Mouse (Mus musculus) layer of hippocampus, postnatal 25 days (tissue): ENCODE measurements around the gene Bbs9. TPM values are rescaled to one million over a fixed set of nuclear protein-coding genes. Genes with fewer than 3 reads are reported as not detected.

Source experiments
- DNase-seq, 2 experiments: peaks; one replicate each; pipeline ENCODE4 v3.0.0; 2022; ENCODE audit warnings: mixed read lengths in 2 of 2, low spot score in 1 of 2; ENCODE audit errors: extremely low spot score in 1 of 2
- total RNA-seq, 2 experiments: library from RNA; stranded (reverse); gene quantifications; 2 replicates each; pipeline ENCODE4 v1.2.3; 2021

Bbs9 gene
- total RNA-seq, 2 experiments from 2014 or later, result 22.1 to 25.2 TPM

DNA sequence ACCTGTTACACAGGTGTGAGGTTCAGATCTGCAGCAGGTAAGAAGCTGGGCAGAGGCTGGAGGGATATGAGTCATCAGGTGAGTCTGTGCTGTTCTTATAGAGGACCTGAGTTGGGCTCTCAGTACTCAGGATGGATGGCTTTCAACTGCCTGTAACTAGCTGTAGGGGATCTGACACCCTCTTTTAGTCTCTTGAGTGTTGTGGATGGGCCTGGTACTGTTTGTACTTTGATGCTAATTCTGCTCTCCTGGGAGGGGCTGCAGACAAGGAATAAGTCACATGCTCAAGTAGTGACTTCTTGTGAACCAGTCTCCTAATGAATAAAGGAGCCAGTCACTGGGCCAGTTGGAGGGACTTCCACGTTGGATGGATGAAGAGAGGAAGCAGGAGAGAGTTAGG, 257.1 kb downstream of the Bbs9 start:
- DNase-seq, result no peak

DNA sequence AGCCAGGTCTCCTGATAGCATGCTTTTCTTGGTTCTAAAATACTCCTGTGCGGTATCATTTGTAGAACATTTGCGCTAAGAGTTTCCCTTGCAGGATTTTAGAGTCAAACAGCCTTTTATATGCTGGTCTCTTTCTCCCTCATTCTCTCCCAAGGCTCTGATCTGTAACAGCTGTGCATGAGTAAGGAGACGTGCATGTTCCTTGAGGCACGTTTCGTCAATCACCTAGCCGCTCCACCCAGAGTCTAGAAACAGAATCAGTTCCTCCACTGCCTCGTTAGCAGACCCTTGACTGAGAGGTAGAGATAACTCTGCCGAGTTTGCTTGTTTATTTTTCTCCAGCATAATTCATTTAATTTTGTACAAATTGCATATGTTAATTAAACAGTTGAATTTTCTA, 259.4 kb downstream of the Bbs9 start:
- DNase-seq, result no peak

GRCm38 (mm10) chr9:22735385-22735784, 259.9 kb downstream of the Bbs9 start:
- no peak for DNase-seq

DNA sequence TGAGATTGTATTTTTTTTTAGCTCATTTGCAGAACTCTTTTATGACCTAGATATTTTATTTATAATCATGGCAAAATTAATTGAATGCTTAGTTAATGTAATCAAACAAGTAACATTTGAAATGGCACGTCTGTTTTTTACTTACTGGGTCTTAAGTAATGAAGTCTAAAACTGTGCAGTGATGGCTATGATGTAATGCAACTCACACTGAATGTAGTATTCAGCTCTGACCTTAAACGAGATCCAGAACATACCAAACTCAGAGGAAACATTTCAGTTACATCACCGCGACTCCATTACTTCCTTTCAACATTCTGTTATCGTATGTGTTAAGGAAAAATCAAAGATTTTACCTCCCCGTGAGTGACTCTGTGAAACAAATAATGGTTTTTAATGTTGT, 262.4 kb downstream of the Bbs9 start:
- DNase-seq, result no peak

DNA sequence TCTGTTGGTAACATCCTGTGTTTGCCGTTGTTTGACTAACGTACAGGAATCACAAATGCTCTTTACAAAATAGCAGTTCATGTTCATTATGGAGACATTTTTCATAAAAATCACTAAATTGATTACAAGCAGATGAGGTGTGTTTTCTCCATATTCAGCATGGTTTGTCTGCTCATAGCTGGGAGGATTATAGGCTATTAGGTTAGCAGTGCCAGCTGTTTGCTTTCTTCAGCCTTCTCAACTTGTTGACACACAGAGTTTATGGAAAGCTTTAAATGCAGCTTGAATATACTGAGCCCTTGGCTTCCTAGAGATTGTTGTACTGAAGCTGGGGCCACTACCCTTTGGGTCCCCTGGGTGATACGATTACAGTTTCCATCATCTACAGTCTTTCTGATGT, 263.3 kb downstream of the Bbs9 start:
- DNase-seq, result no peak

DNA sequence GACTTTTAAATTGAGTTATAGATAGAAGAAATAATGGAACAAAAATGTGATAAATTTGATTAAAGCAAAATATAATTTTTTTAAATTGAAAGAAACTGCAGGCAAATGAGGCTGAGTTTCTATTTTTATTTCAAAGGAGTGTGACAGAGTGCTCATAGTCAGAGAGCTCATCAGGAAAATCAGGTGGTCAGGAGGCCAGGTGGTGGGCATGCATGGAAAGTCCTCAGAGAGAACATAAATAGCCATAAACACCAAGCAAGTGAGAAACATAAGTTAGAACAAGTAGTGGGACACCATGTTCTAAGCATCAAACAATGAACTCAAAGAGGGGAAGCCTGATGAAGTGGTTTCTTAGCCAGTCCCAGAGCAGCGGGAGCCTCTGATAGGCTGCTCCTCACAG, 266.5 kb downstream of the Bbs9 start:
- no peak for DNase-seq

GRCm38 (mm10) chr9:22748617-22749016, 273.1 kb downstream of the Bbs9 start:
- no peak for DNase-seq

DNA sequence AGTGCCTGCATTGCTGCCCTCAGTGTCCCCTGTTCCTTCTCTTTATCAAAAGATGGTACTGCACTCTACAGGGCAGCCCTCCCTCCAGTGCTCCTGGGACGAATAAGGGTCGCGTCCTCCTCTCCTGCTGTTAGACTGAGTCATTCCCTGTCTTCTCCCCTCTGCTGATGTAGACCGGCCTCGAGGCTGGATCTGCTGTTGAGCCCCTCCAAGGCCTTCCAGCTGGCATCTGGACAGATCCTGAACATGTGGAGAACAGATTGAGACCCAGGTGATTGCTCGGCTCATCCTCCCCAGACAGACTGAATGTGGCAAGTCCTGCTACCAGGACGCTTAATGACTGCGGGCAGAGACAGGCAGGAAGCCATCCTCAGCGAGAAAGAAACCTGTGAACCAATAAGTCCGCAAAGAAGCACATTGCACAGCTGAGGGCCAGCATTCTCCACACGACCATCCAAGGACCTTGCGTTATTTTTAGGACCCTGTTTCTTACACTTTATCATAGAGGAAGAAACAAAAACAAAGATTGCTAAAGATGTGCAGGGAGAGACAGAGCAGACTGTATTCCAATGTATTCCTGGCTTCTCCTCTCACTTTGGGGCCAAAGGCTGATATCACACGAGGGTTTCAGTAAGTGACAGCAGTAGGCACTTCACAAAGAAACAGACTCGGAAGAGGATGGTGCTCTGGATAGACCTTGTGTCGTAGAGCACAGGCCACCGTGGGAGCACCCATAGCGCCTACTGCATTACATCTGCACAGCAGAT, 275.4 kb downstream of the Bbs9 start:
- no peak for DNase-seq

GRCm38 (mm10) chr9:22751546-22751929, 276.0 kb downstream of the Bbs9 start:
- DNase-seq, result no peak

- no peak for DNase-seq
These were observed 278.7 kb downstream of the Bbs9 start for GRCm38 (mm10) chr9:22754081-22754672.

DNA sequence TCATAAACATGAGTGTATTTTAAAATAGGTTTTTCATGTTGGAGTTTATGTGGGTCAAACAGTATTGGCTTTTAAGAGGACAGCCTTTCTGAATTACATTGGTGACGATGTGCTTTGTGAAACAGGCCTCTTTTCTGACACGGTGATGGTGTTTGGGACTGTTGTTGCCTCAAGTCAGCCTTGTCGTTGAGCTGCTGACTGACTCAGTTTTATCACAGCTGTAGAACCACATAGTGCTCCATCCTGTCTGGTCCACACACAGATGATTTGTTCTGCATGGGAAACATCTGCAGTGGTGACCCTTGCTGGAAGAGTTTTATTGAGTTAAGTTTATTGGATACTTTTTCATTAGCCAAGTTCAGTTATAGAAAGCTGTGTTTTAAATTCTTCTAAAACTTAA, 283.0 kb downstream of the Bbs9 start:
- DNase-seq, result no peak

GRCm38 (mm10) chr9:22759241-22759640, 283.7 kb downstream of the Bbs9 start:
- no peak for DNase-seq

DNA sequence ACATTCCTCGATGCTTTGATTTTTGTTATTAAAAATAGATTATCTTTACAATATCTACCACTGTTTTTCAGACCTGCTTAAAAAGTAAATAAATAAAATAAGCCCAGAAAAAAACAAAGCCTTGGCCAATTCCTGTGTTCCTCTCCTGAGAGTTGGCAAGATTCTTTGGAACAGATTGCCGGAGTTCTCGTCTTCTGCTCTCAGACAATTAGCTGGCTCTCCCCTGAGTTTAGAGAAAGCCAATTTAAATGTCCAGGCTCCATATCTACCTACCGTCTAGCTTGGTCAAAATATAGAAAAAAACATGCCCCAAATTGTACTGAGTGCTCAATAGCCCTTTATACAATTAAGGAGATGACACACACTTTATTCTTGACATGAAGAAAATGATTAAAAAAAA, 284.9 kb downstream of the Bbs9 start:
- DNase-seq, result no peak

DNA sequence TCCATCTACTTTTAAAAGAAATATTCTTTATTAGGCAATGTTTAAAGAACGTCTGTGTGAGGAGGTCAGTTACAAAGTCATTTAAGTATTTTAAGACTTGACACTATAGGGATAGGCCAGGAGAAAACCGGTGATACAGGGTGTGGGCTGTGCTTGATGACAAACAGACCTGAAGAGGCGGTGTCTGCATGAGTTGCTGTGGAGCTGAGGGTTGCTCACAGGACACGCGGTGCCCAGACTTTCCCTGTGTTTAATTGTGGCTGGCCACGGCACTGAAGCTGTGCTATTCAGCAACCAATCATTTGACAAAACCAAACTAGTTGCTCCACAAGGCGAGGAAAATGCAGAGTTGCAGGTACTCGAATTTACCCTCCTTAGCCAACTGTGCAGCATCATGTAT, 286.0 kb downstream of the Bbs9 start:
- DNase-seq, result no peak

GRCm38 (mm10) chr9:22765618-22766220, 290.2 kb downstream of the Bbs9 start:
- DNase-seq, result no peak

DNA sequence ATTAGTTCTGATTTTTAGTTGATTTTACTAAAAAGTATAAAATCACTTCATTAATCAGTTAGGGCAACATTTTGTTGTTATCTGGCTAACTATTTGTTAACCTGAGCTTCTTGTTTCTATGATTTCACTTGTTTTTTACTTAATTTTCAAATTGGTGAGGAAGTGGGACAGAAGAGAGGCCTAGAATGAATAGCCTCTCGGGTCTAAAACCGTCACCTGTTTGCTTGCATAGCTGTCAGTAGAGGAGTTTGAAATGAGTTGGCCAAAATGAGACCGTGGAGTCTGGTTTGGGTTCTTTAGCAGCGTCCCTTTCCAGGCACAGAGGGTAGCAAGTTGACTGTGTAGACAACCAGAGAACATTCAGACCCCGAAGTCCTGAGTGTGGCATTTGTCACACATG, 291.6 kb downstream of the Bbs9 start:
- DNase-seq, result no peak

GRCm38 (mm10) chr9:22767860-22768259, 292.3 kb downstream of the Bbs9 start:
- DNase-seq, result no peak

GRCm38 (mm10) chr9:22771785-22772184, 296.3 kb downstream of the Bbs9 start:
- DNase-seq, result no peak

DNA sequence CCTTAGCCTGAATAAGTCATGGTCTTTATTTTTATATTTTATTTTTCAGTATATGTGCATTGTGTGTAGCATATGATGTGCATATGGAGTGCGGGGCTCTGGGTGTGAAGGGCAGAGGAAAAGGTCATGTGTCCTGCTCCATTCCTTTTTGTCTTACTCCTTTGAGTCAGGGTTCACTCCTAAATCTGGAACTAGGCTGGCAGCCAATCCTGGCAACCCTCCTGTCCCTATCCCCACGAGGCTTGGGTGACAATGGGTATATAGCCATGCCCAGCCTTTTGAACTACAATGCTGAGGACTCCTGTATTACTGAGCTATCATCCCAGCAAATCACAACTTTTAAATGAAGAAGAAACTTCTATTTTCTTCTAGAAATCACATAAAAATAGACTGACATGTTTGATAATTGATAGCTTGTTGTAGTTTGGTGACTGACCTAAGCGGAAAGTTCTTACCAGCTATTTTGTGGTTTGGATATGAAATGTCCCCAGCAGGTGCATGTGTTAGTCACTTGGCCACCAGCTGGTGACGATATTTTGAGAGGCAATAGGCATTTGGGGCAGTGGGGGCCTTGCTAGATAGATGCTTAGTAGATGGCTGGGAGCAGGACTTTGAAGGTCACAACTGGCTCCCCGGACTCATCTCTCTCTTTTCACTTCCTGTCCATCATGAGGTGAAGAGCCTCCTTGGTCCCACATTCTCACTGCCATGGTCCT, 300.9 kb downstream of the Bbs9 start:
- DNase-seq, result no peak

DNA sequence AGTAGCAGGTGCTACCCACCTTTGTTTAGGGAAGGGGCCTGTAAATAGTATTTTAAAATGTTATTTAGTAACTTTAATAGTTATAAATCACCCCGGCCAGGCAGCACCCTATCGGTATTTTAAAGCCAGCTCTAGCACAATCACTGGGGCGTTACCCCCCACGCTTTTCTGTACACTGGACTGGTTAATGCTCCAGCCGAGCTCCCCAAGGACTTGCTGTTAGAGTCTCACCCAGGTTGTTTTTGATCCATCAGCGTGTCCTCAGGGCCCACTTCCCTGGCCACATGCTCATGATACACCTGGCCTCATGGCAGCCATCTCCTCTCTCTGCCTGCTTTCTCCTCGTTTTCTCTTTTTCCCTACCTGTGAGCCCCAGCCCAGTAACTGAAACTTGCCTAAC, 301.9 kb downstream of the Bbs9 start:
- DNase-seq, result no peak

DNA sequence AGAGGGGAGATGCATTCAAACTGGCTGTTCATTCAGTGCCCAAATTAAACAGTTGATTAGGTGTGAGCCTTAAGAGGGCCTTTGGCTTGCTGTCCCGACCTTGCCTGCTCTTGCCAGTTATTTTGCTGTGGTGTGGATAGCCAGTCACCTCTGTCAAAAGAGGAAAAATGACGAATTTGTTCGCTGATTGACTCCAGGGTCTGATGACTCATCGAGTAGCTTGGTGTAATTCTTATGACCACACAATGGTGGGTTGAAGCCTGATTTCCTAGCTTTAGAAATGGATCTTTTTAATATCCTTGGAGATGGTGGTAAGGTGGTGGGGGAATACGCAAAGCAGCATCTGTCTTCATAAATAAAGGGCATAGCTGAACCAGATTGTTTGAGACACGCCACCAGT, 304.1 kb downstream of the Bbs9 start:
- DNase-seq, result no peak
